Mouse (Mus musculus) frontal cortex, adult 2 months (tissue): ENCODE measurements at regions not wholly inside any gene's neighbourhood (a gene's known extent, or its start where the extent isn't known, plus 50 kb on each side); places are given as distances from the start of the nearest gene placed in this dataset.

Source experiments
- DNase-seq, 2 experiments: peaks; one replicate each; pipeline ENCODE4 v3.0.0; 2022; ENCODE audit warnings: low spot score in 1 of 2; ENCODE audit errors: extremely low spot score in 1 of 2

DNA sequence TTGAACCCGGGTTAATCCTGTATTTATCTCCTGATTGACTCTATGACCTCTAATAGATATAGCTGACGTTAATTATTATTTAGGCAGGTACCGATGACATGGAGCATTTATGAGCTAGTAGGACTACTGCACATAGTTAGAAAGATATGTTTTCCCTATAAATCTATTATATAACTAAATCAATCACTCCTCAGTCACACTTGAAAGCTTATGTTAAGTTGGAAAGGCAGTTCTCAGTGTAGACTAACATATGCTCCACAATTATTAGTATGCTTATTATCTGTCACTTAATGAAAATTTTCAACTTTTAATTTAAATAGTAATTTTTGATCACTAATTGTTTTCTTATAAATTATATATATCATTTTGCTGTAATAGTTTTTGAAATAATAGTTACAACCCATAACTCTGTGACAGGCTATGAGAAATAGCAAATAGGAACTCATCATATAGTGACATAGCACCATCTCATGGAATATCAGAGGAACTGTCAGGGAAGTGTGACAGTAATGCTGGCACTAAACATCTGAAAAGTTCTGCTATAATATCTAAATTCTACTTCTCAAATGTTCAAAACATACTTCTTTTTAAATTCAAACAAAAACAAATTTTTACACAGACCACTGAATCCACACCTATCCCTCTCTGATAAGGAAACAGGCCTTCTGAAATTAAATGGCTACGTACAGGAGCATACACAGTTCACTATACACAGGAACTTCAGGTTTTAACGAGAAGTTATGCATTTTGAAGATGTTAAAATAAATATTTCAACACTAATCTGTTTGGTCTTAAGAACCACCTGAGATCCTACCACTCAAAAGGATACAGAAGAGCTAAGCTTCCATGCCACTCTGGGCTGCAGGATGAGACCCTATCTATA is 75.3 kb upstream of the Map2 start:
- DNase-seq = peak in 1 of 2 experiments; percentile 28

- no peak for DNase-seq
Observed at GRCm38 (mm10) chr1:66101419-66101818, 73.7 kb upstream of the Map2 start.

DNA sequence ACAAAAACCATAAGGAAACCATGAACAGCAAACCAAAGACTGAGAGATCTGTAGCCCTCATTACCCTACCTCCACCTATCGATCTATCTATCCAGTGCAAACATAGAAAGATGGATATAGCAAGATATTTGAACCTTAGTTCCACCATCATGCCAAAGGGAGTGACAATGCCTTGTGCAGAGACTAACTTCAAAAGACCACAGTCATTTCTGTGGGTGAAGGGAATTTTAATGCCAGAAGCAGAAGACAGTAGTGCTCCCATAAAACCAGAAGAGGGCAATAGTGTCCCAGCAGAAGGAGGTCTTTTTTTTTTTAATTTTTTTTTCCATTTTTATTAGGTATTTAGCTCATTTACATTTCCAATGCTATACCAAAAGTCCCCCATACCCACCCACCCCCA is 70.6 kb upstream of the Map2 start:
- DNase-seq = peak in 1 of 2 experiments; percentile 55

DNA sequence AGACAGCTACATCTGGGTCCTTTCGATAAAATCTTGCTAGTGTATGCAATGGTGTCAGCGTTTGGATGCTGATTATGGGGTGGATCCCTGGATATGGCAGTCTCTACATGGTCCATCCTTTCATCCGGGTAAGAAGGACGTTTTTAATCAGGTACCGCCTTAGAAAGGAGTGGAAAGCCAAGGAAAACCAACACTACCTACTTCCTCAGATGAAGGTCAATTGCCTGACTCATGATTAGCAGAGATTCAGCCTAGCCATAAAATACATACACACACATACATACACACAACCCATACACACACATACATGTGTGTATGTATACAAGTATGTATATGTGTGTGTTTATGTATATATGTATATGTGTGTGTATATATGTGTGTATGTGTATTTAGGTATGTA is 69.9 kb upstream of the Map2 start:
- DNase-seq = no peak

DNA sequence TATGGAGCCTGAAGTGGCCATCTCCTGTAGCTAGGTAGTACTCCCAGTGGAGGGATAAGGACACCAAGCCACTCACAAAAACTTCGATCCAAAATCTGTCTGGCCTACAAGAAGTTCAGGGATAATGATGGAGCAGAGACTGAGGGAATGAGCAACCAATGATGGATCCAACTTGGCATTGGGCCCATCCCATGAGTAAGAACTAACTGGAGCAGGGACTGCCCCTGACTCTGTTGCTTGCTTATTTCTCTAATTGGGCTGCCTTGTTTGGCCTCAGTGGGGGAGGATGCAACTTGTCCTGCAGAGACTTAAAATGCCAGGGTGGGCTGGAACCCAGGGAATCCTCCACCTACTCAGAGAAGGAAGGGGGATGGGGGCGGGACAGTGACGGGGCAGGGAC is 67.0 kb upstream of the Map2 start:
- DNase-seq = no peak

GRCm38 (mm10) chr1:66113916-66114315 is 61.2 kb upstream of the Map2 start:
- no peak for DNase-seq

- DNase-seq = peak; percentile 29 to 80
Observed at GRCm38 (mm10) chr1:66115330-66115729, 59.7 kb upstream of the Map2 start.
